Mouse (Mus musculus): ENCODE measurements around the gene Utp6. TPM values are rescaled to one million over a fixed set of nuclear protein-coding genes. Genes with fewer than 3 reads are reported as not detected.

Utp6 gene
- polyA plus RNA-seq, 2 experiments: 29.9 to 54.8 TPM

GRCm38 (mm10) chr11:79902881-79903481 is 59.2 kb downstream of the Utp6 start:
- WGBS: 74% methylated on average over 6 of the region's 6 CpGs
- DNase-seq (ENCODE audit: low spot score) (no peak), ATAC-seq (ENCODE audit: low FRiP score, low read depth) (no peak)

GRCm38 (mm10) chr11:79901146-79901545 is 61.0 kb downstream of the Utp6 start:
- no peaks in the 10 kb centered on the region for H3K27me3 ChIP-seq (ENCODE audit: control insufficient read depth, insufficient read depth, low read length)
- TF ChIP-seq POLR2A (IDR thresholded peaks at IDR 0.05; ENCODE audit: borderline replicate concordance, extremely low read depth, insufficient read depth, insufficient read length): no peak
- H3K9me3 ChIP-seq (ENCODE audit: control insufficient read depth, low read length): no peaks in the 10 kb centered on the region
- no peaks in the 10 kb centered on the region for H3K4me1 ChIP-seq (ENCODE audit: control insufficient read depth, insufficient read depth, low read length)
- H3K4me3 ChIP-seq (replicated peaks; ENCODE audit: low read length): no peak overlapping the region
- H3K36me3 ChIP-seq (ENCODE audit: control insufficient read depth, insufficient read depth, low read length): no peaks in the 10 kb centered on the region
- H3K27ac ChIP-seq (replicated peaks; ENCODE audit: low read depth, low read length): no peak overlapping the region
- no peak overlapping the region for H3K9ac ChIP-seq (ENCODE audit: low read depth, low read length, severe bottlenecking)
- H3K4me2 ChIP-seq (replicated peaks; ENCODE audit: low read depth, low read length, severe bottlenecking): no peak overlapping the region
- 86% methylated on average over 6 of the region's 6 CpGs for WGBS
- no peak for ATAC-seq (ENCODE audit: low FRiP score, low read depth)
- DNase-seq (ENCODE audit: low spot score): no peak

More at GRCm38 (mm10) chr11:79902881-79903481, 59.2 kb downstream of the Utp6 start:
- Histone ChIP-seq H3K4me1 (ENCODE audit: control insufficient read depth, insufficient read depth, low read length) (no peaks in the 10 kb centered on the region), H3K4me2 (replicated peaks; ENCODE audit: low read depth, low read length, severe bottlenecking) (no peak overlapping the region), H3K27ac (replicated peaks; ENCODE audit: low read depth, low read length) (no peak overlapping the region), H3K36me3 (ENCODE audit: control insufficient read depth, insufficient read depth, low read length) (no peaks in the 10 kb centered on the region), H3K9me3 (ENCODE audit: control insufficient read depth, low read length) (no peaks in the 10 kb centered on the region), H3K9ac (ENCODE audit: low read depth, low read length, severe bottlenecking) (no peak overlapping the region), H3K27me3 (ENCODE audit: control insufficient read depth, insufficient read depth, low read length) (no peaks in the 10 kb centered on the region), H3K4me3 (replicated peaks; ENCODE audit: low read length) (no peak overlapping the region)
- TF ChIP-seq POLR2A (IDR thresholded peaks at IDR 0.05; ENCODE audit: borderline replicate concordance, extremely low read depth, insufficient read depth, insufficient read length): no peak

- no peak for ATAC-seq (ENCODE audit: low FRiP score, low read depth)
- 89% methylated on average over 6 of the region's 6 CpGs for WGBS
- Histone ChIP-seq H3K9ac (ENCODE audit: low read depth, low read length, severe bottlenecking) (no peak overlapping the region), H3K4me2 (replicated peaks; ENCODE audit: low read depth, low read length, severe bottlenecking) (no peak overlapping the region), H3K4me3 (replicated peaks; ENCODE audit: low read length) (no peak overlapping the region), H3K36me3 (ENCODE audit: control insufficient read depth, insufficient read depth, low read length) (no peaks in the 10 kb centered on the region), H3K27me3 (ENCODE audit: control insufficient read depth, insufficient read depth, low read length) (no peaks in the 10 kb centered on the region), H3K4me1 (ENCODE audit: control insufficient read depth, insufficient read depth, low read length) (no peaks in the 10 kb centered on the region), H3K9me3 (ENCODE audit: control insufficient read depth, low read length) (no peaks in the 10 kb centered on the region), H3K27ac (replicated peaks; ENCODE audit: low read depth, low read length) (no peak overlapping the region)
- no peak for TF ChIP-seq POLR2A (IDR thresholded peaks at IDR 0.05; ENCODE audit: borderline replicate concordance, extremely low read depth, insufficient read depth, insufficient read length)
- DNase-seq (ENCODE audit: low spot score): no peak
These were observed 69.9 kb downstream of the Utp6 start for GRCm38 (mm10) chr11:79892259-79892658.

GRCm38 (mm10) chr11:79890822-79891221 is 71.4 kb downstream of the Utp6 start:
- 90% methylated on average over 2 of the region's 2 CpGs for WGBS
- ATAC-seq (ENCODE audit: low FRiP score, low read depth): no peak
- H3K27me3 ChIP-seq (ENCODE audit: control insufficient read depth, insufficient read depth, low read length): no peaks in the 10 kb centered on the region
- H3K36me3 ChIP-seq (ENCODE audit: control insufficient read depth, insufficient read depth, low read length): no peaks in the 10 kb centered on the region
- no peaks in the 10 kb centered on the region for H3K4me1 ChIP-seq (ENCODE audit: control insufficient read depth, insufficient read depth, low read length)
- no peak overlapping the region for H3K4me2 ChIP-seq (replicated peaks; ENCODE audit: low read depth, low read length, severe bottlenecking)
- no peak for TF ChIP-seq POLR2A (IDR thresholded peaks at IDR 0.05; ENCODE audit: borderline replicate concordance, extremely low read depth, insufficient read depth, insufficient read length)
- H3K4me3 ChIP-seq (replicated peaks; ENCODE audit: low read length): no peak overlapping the region
- DNase-seq (ENCODE audit: low spot score): no peak
- no peak overlapping the region for H3K27ac ChIP-seq (replicated peaks; ENCODE audit: low read depth, low read length)
- H3K9me3 ChIP-seq (ENCODE audit: control insufficient read depth, low read length): no peaks in the 10 kb centered on the region
- H3K9ac ChIP-seq (ENCODE audit: low read depth, low read length, severe bottlenecking): no peak overlapping the region

- H3K27me3 ChIP-seq (ENCODE audit: control insufficient read depth, insufficient read depth, low read length): no peaks in the 10 kb centered on the region
These were observed 75.2 kb downstream of the Utp6 start for GRCm38 (mm10) chr11:79886961-79887360.

More at GRCm38 (mm10) chr11:79886961-79887360, 75.2 kb downstream of the Utp6 start:
- WGBS: 85% methylated on average over 1 of the region's 1 CpGs
- no peak for ATAC-seq (ENCODE audit: low FRiP score, low read depth)
- DNase-seq (ENCODE audit: low spot score): no peak
- no peak overlapping the region for H3K4me3 ChIP-seq (replicated peaks; ENCODE audit: low read length)
- H3K9me3 ChIP-seq (ENCODE audit: control insufficient read depth, low read length): no peaks in the 10 kb centered on the region
- no peak overlapping the region for H3K9ac ChIP-seq (ENCODE audit: low read depth, low read length, severe bottlenecking)
- H3K36me3 ChIP-seq (ENCODE audit: control insufficient read depth, insufficient read depth, low read length): no peaks in the 10 kb centered on the region
- no peak overlapping the region for H3K27ac ChIP-seq (replicated peaks; ENCODE audit: low read depth, low read length)
- no peak for TF ChIP-seq POLR2A (IDR thresholded peaks at IDR 0.05; ENCODE audit: borderline replicate concordance, extremely low read depth, insufficient read depth, insufficient read length)
- no peak overlapping the region for H3K4me2 ChIP-seq (replicated peaks; ENCODE audit: low read depth, low read length, severe bottlenecking)
- no peaks in the 10 kb centered on the region for H3K4me1 ChIP-seq (ENCODE audit: control insufficient read depth, insufficient read depth, low read length)

Data from limb, embryonic 14.5 days (tissue).